Comparison of ENCODE assay signal across 9 mouse cellular contexts in the genomic region with DNA sequence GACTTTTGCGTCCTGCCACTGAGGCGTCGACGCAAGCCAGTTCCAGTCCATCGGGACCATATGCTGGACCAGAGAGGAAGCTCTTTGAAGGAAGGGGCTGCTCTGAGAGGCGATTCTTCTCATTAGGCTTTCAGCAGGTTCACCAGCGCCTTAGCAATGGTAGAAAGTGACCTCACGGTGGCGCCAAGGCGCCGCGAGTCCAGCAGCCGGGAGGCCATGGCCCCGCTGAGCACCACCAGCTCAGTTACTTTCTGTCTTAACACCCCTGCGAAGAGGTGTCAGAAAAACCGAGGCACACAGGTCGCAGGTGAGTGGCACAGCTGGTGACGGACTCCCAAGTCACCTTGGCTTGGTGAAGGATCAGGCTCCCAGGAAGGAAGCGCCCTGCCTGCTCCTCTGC. TPM values are rescaled to one million over a fixed set of nuclear protein-coding genes. Genes with fewer than 3 reads are reported as not detected.
DNase-seq lines count a peak whose midpoint lies in the region; ATAC-seq lines count a peak whose summit lies in the region.
"Had no signal": no experiment of that assay in that cellular context is flagged by ENCODE, and none has a peak within 500 bp of the region (broad histone marks: within the 10 kb centered on the region; RNA-seq: fewer than 3 reads in every experiment).

No protein-coding gene starts in this region.

- no peak overlapping the region for H3K4me2 ChIP-seq in hindbrain, embryonic 11.5 days (replicated peaks; ENCODE audit: low read depth, low read length)

- peak; percentile 75 for ATAC-seq in frontal cortex, adult (ENCODE audit: low TSS enrichment)
- peak; percentile 59; the same call in 1 of the 2 replicates for ATAC-seq in hindbrain, embryonic 11.5 days (ENCODE audit: low FRiP score)

- 0 out of 2 replicates have a peak, but pooled peaks cover 3% of the 10 kb centered on the region for H3K36me3 ChIP-seq in hindbrain, embryonic 11.5 days (ENCODE audit: control insufficient read depth, insufficient read depth, low read length)

- peak; percentile 73 for DNase-seq in Muller cell, postnatal 12 days (ENCODE audit: inconsistent ontology term)
- DNase-seq in cerebellum, adult 18-20 months = peak; percentile 55 to 71
- DNase-seq in hindbrain, embryonic 11.5 days (ENCODE audit: low spot score) = peak; percentile 83
- peak; percentile 65 to 80 for DNase-seq in layer of hippocampus, postnatal 10 days (ENCODE audit: low spot score in 2 of 2)
- DNase-seq in lung, postnatal 4 days = peak; percentile 73 to 81
- DNase-seq in right cerebral cortex, postnatal 10 days (ENCODE audit: low spot score in 2 of 2) = peak; percentile 76 to 84
- DNase-seq in urinary bladder, postnatal 36 days (ENCODE audit: low spot score in 2 of 2) = peak; percentile 58 to 70

- H3K9me3 ChIP-seq in hindbrain, embryonic 11.5 days (ENCODE audit: control insufficient read depth, low read length) = no peaks in the 10 kb centered on the region

- H3K4me1 ChIP-seq in hindbrain, embryonic 11.5 days (replicated peaks; ENCODE audit: control insufficient read depth, insufficient read depth, low read length) = no peaks in the 10 kb centered on the region

- 11% methylated on average over 19 of the region's 19 CpGs for WGBS in hindbrain, embryonic 11.5 days

- no peak overlapping the region for H3K9ac ChIP-seq in hindbrain, embryonic 11.5 days (ENCODE audit: low read depth, low read length)

- H3K27me3 ChIP-seq in hindbrain, embryonic 11.5 days (ENCODE audit: control insufficient read depth, insufficient read depth, low read length) = no peaks in the 10 kb centered on the region

- H3K27ac ChIP-seq in hindbrain, embryonic 11.5 days (ENCODE audit: low read depth, low read length) = no peak overlapping the region
- H3K27ac ChIP-seq: macrophage had no signal

- no peak overlapping the region for H3K4me3 ChIP-seq in hindbrain, embryonic 11.5 days (ENCODE audit: low read depth, low read length)

RNA-seq across cellular contexts. Expression of a gene that starts 13.6 kb away (rescaled TPM):
- 33.5 and 41.4 TPM in 2 replicates for polyA plus RNA-seq in hindbrain, embryonic 11.5 days (2014; fragmentation: Nextera tagmentation; extraction: Ambion mirVana)
- total RNA-seq in layer of hippocampus, postnatal 10 days (2021) = 1 to 10 TPM; 3.5 to 4.1 TPM
